Mouse (Mus musculus) liver, embryonic 14.5 days (tissue): ENCODE measurements around the gene Xpo5. TPM values are rescaled to one million over a fixed set of nuclear protein-coding genes. Genes with fewer than 3 reads are reported as not detected.

Source experiments
- ATAC-seq: fragments of 200-750 bp; cut with Nextera tagmentation; 2 replicates; pipeline ENCODE4 v1.8.0; 2017; ENCODE audit warnings: moderate number of reproducible peaks, mild to moderate bottlenecking, moderate library complexity; ENCODE audit not compliant: insufficient read depth
- DNase-seq, 3 experiments: peaks; one replicate each; pipeline ENCODE4 v3.0.0-alpha.2; 2012 to 2013; ENCODE audit warnings: low read depth in 3 of 3, low spot score in 3 of 3
- H3K27ac ChIP-seq: fragments of 300-500 bp; sonication (generic); 2 replicates; pipeline ENCODE4 v1.5.1; 2014; ENCODE audit warnings: moderate library complexity, mild to moderate bottlenecking, control low read depth, inconsistent platforms
- H3K27me3 ChIP-seq: fragments of 300-500 bp; sonication (generic); 2 replicates; pipeline ENCODE4 v1.6.1; 2014; ENCODE audit warnings: mild to moderate bottlenecking, low read length, moderate library complexity; ENCODE audit not compliant: control insufficient read depth, insufficient read depth
- H3K36me3 ChIP-seq: fragments of 300-500 bp; sonication (generic); replicated peaks from 2 replicates; pipeline ENCODE4 v1.6.1; 2014; ENCODE audit warnings: low read depth; ENCODE audit not compliant: control insufficient read depth, insufficient read depth
- H3K4me1 ChIP-seq, 2 experiments: fragments of 200-500 bp in 1 of 2; fragments of 300-500 bp in 1 of 2; sonication (generic) in 1 of 2; replicated peaks; 2 replicates each; pipeline ENCODE4 v1.6.1; 2012 to 2014; ENCODE audit warnings: antibody characterized with exemption in 1 of 2, inconsistent platforms in 1 of 2, low read length in 1 of 2; ENCODE audit not compliant: control insufficient read depth in 2 of 2, insufficient read depth in 2 of 2
- H3K4me2 ChIP-seq: fragments of 300-500 bp; sonication (generic); 2 replicates; pipeline ENCODE4 v1.6.1; 2014; ENCODE audit warnings: low read depth, mild to moderate bottlenecking, control low read depth, moderate library complexity
- H3K4me3 ChIP-seq, 2 experiments: fragments of 200-500 bp in 1 of 2; fragments of 300-500 bp in 1 of 2; sonication (generic) in 1 of 2; 2 replicates each; pipeline ENCODE4 v1.5.1; 2012 to 2014; ENCODE audit warnings: low read depth in 2 of 2, low read length in 2 of 2, mild to moderate bottlenecking in 2 of 2, control low read depth in 1 of 2, inconsistent platforms in 1 of 2, moderate library complexity in 1 of 2; ENCODE audit not compliant: insufficient read depth in 1 of 2
- H3K9ac ChIP-seq: fragments of 300-500 bp; sonication (generic); replicated peaks from 2 replicates; pipeline ENCODE4 v1.6.1; 2014; ENCODE audit warnings: mild to moderate bottlenecking, control low read depth, moderate library complexity
- H3K9me3 ChIP-seq: fragments of 300-500 bp; sonication (generic); 2 replicates; pipeline ENCODE4 v1.6.1; 2016; ENCODE audit warnings: low read length, mixed read lengths; ENCODE audit not compliant: control insufficient read depth
- CTCF ChIP-seq: IDR thresholded peaks from 2 replicates; pipeline ENCODE4 v1.5.1; 2016; ENCODE audit warnings: antibody characterized with exemption, low read depth, control low read depth
- EP300 ChIP-seq: IDR thresholded peaks from 2 replicates; pipeline ENCODE4 v1.6.1; 2016; ENCODE audit warnings: antibody characterized with exemption, low read depth
- WGBS: fragments of 180-500 bp; shearing (Covaris S2); extraction: QIAGEN DNeasy Blood & Tissue Kit; methylation state at CpG from one replicate; pipeline ENCODE4 v1.1.7; 2014; ENCODE audit not compliant: insufficient replicate concordance; 5-methylcytosine and 5-hydroxymethylcytosine counted together
- polyA plus RNA-seq, 2 experiments: library from polyadenylated mRNA; depleted of rRNA in 1 of 2; stranded (reverse) in 1 of 2; unstranded in 1 of 2; fragments of >200 nt; fragmentation: Nextera tagmentation in 1 of 2; extraction: Ambion mirVana in 1 of 2; gene quantifications; 2 replicates each; pipeline versions ENCODE4 v1.2.1 to v1.2.3; 2012 to 2014

The Xpo5 gene
- polyA plus RNA-seq, 2 experiments = 15.3 to 17.9 TPM

DNA sequence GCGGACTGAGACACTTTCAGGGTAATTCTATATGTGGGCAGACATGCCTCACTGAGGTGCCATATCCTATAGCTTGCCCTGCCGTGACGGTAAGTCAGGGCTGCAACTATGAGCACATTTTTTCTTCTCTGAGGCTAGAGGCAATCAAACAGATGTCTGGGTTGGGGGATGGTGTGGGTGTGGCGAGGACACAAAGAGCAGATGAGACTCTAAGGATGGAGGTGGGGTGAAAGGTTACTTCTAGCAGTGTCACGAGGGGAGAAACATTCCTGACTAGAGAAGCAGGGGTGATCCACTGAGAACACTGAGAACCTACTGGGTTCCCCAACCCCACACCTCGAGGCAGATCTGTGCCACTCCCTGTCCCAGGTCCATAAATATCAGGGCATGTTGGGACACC, 64.4 kb downstream of the Xpo5 start:
- ATAC-seq = no peak

GRCm38 (mm10) chr17:46267511-46267910, 64.9 kb downstream of the Xpo5 start:
- no peak for TF ChIP-seq CTCF
- TF ChIP-seq EP300 = no peak
- Histone ChIP-seq H3K27me3 (no peaks in the 10 kb centered on the region), H3K4me2 (no peak overlapping the region), H3K4me1 (no peaks in the 10 kb centered on the region), H3K27ac (no peak overlapping the region), H3K9ac (no peak overlapping the region), H3K4me3 (no peak overlapping the region), H3K9me3 (no peaks in the 10 kb centered on the region), H3K36me3 (peaks cover 8% of the 10 kb centered on the region)
- no peak for ATAC-seq
- DNase-seq = no peak
- WGBS = 87% methylated on average over 7 of the region's 7 CpGs

More for the DNA sequence above, 64.4 kb downstream of the Xpo5 start:
- Histone ChIP-seq H3K4me3 (no peak overlapping the region), H3K9me3 (no peaks in the 10 kb centered on the region), H3K9ac (no peak overlapping the region), H3K4me1 (no peaks in the 10 kb centered on the region), H3K4me2 (no peak overlapping the region), H3K27me3 (no peaks in the 10 kb centered on the region), H3K36me3 (peaks cover 12% of the 10 kb centered on the region), H3K27ac (no peak overlapping the region)
- DNase-seq = no peak
- WGBS = 71% methylated on average over 6 of the region's 6 CpGs
- TF ChIP-seq EP300 (no peak), CTCF (no peak)

- H3K36me3 ChIP-seq = peaks cover 8% of the 10 kb centered on the region
- no peak overlapping the region for H3K4me3 ChIP-seq
- no peaks in the 10 kb centered on the region for H3K9me3 ChIP-seq
- no peak overlapping the region for H3K27ac ChIP-seq
- no peak overlapping the region for H3K4me2 ChIP-seq
- DNase-seq = no peak
- H3K9ac ChIP-seq = no peak overlapping the region
- 79% methylated on average over 10 of the region's 10 CpGs for WGBS
- no peaks in the 10 kb centered on the region for H3K4me1 ChIP-seq
- TF ChIP-seq CTCF = no peak
- TF ChIP-seq EP300 = no peak
- no peak for ATAC-seq
- H3K27me3 ChIP-seq = no peaks in the 10 kb centered on the region
Measured at GRCm38 (mm10) chr17:46268026-46268720, 65.6 kb downstream of the Xpo5 start.

DNA sequence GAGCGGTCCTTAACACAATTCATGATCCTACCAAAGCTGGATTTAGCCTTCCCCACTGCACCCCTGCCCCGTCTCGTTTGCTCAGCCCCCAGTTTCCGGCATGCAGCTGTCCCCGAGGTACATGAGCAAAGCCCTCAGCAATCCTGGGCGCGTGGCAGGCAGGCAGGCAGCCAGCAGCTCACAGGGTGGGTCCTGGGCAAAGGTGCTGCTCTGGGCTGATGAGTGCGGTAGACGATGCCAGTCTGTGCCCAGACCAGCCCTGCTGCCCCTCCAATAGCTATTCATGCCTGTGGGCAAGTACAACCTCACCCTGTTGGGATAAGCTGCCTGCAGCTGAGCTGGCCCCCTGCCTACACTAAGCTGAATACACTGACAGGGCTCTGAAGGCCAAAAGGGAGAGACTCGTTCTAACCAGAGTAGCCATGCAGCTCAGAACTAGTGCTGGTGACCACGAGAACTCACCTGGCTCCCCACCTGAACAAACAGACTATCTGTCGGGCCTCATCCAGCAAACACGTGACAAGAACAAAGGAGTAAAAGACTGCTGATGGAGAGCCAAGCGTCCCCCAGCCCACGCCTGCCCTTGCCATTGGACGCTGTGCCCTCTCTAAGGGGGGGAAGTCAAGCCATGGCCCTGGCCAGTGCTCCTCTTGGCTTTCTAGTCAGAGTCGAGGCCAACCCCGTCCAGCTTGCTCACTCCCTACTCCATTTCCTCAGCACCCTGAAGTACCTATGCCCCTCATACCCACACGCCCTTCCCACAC, 67.4 kb downstream of the Xpo5 start:
- Histone ChIP-seq H3K27ac (no peak overlapping the region), H3K9me3 (no peaks in the 10 kb centered on the region), H3K9ac (no peak overlapping the region), H3K4me1 (no peaks in the 10 kb centered on the region), H3K4me2 (no peak overlapping the region), H3K36me3 (no peaks in the 10 kb centered on the region; the same call in 1 of the 2 replicates), H3K4me3 (no peak overlapping the region), H3K27me3 (no peaks in the 10 kb centered on the region)
- WGBS = 74% methylated on average over 19 of the region's 19 CpGs
- ATAC-seq = no peak
- DNase-seq = no peak
- no peak for TF ChIP-seq EP300
- no peak for TF ChIP-seq CTCF

DNA sequence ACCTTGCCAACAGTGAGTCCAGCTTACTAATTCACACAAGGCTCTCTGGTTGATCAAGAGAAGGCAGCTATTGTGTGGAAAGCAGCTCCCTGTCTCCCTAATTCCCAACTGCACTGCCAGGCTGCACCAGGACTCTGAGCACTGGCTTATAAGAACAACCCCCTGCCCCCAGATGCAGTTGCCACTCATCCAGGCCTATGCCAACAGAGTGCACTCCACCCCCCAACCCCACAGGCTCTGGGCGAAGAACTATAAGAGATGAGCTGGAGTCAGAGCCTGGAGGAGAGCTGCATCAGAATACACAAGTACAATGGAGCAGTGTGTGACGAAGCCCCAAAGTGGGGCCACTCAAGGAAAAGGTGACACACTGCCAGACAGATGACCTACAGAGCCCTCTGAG, 69.5 kb downstream of the Xpo5 start:
- Histone ChIP-seq H3K4me3 (no peak overlapping the region), H3K27ac (no peak overlapping the region), H3K4me2 (no peak overlapping the region), H3K9me3 (no peaks in the 10 kb centered on the region), H3K4me1 (no peaks in the 10 kb centered on the region), H3K36me3 (no peaks in the 10 kb centered on the region; the same call in 1 of the 2 replicates), H3K27me3 (no peaks in the 10 kb centered on the region), H3K9ac (no peak overlapping the region)
- TF ChIP-seq CTCF (no peak), EP300 (no peak)
- no peak for DNase-seq
- no peak for ATAC-seq
- WGBS = 81% methylated on average over 2 of the region's 2 CpGs
